Mouse (Mus musculus): ENCODE data around the gene Clcn3. TPM values are rescaled to one million over a fixed set of nuclear protein-coding genes. Genes with fewer than 3 reads are reported as not detected.
"Not testable (repeated sequence)": the region's sequence is repeated elsewhere in the genome, so short reads cannot be mapped to it uniquely, and the experiment has no call there.

Gene Clcn3
- 21.7 and 26.0 TPM in 2 replicates for polyA plus RNA-seq (2016; fragmentation: Nextera tagmentation; extraction: Ambion mirVana)

DNA sequence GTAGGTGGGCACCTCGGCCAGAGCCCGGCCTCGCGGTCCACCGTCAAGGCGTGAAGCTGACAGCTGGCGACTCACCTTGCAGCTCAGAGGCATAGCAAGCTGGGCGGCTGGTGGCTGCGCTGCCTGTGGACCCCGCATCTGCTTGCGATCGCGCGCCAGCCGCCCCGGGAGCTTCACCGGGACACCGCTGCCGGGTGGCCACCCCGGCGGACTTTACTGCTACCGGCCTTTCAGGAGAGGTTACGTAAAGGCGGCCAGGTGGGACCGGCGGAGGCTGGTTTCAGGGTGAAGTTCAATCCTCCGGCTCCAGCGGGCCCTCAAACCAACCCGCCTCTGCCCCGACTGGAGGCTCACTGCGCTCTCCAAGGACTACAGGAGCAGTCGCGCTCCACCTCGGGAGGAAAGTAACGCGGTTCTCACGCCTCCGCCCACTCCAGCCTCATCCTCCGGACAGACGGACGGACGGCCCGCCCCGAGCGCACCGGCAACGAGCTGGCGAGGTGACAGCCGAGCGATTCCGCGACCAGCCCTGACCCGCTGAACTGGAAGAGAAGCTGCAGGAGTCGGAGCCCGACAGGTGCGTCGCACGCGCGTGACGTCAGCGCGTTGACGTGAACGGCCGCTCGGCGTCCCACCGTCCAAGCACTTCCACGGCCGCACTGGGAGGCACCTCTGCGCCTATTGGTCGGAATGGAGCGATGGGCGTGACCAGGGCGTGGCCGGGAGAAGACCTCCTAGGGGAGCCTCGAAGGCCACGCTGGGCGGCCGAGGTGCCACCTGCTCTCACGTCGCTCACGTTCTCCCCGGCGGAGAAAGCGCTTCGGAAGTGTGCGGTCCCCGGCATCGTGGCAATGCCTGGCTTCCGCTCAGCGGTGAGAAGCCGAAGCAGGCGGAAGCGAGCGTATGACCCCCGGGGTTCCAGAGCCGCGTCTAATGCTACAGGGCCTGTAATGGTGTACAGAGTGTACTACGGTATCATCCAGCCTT lies at the start of gene Clcn3:
Gene Clcn3, minus strand, starts transcription at position 600 of the 987 bp plus-strand sequence.
- peak within 1 kb of the TSS; percentile 85 for H3K4me3 ChIP-seq

DNA sequence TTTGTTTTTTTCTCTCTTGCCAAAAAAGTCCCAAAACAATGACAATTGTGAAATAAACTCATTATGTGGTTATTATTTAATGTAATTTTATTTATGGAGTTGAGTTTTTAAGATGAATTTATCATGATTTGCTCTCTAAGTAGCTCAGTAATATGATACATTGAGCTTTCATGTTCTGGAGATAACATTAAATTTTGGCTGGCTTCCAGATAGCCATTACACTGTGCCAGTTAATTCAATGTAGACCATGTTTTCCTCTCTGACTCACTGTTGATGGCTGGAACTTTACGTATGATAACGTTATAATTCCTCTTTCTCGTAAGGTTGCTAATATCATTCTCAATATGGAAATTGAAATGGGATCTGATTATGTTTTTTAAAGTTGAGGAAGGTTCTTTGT lies 13.4 kb upstream of the Clcn3 start:
- H3K4me3 ChIP-seq, result no peak overlapping the region
- peaks cover 3% of the 10 kb centered on the region; the same call in 1 of the 2 replicates for H3K9me3 ChIP-seq
- peaks cover 10% of the 10 kb centered on the region; the same call in 1 of the 2 replicates for H3K36me3 ChIP-seq
- no peaks in the 10 kb centered on the region for H3K27me3 ChIP-seq (ENCODE audit: insufficient read depth, poor library complexity, severe bottlenecking)
- no peak overlapping the region for H3K27ac ChIP-seq
- 79% methylated on average over 3 of the region's 3 CpGs for WGBS
- no peak for DNase-seq (ENCODE audit: low spot score)
- H3K4me1 ChIP-seq, result peaks cover 4% of the 10 kb centered on the region

More for the DNA sequence above, at the start of gene Clcn3:
- H3K9me3 ChIP-seq, result no peaks in the 10 kb centered on the region
- peak within 1 kb of the TSS; percentile 92 for H3K27ac ChIP-seq
- no peaks in the 10 kb centered on the region for H3K36me3 ChIP-seq
- DNase-seq (ENCODE audit: low spot score), result peak; percentile 99
- WGBS, result under 1% methylated on average over 101 of the region's 101 CpGs
- no peaks in the 10 kb centered on the region for H3K27me3 ChIP-seq (ENCODE audit: insufficient read depth, poor library complexity, severe bottlenecking)
- H3K4me1 ChIP-seq, result 0 out of 2 replicates have a peak, but pooled peaks cover 4% of the 10 kb centered on the region

DNA sequence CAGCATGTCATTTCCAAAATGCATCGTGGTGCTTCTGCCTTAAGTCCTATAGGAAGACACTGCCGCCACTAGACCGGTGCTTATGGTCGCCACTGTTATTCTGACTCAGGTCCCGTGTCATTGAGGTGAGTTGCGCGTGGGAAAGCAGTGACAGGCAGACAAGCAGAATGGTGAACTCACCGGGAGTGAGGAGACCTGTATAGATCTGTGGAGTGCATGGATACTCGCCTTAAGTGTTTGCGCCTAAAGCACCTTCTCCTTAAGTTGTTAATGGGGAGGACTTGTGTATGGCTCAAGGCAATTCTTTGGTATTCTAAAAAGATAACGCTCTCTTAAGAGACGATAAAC lies 10.5 kb upstream of the Clcn3 start:
- Histone ChIP-seq H3K4me3 (peak overlapping the region; percentile 82), H3K9me3 (peaks cover 3% of the 10 kb centered on the region; the same call in 1 of the 2 replicates), H3K36me3 (peaks cover 8% of the 10 kb centered on the region; the same call in 1 of the 2 replicates), H3K27me3 (ENCODE audit: insufficient read depth, poor library complexity, severe bottlenecking) (no peaks in the 10 kb centered on the region), H3K4me1 (peaks cover 4% of the 10 kb centered on the region), H3K27ac (peak overlapping the region; percentile 95)
- DNase-seq (ENCODE audit: low spot score), result no peak
- WGBS, result 3% methylated on average over 12 of the region's 12 CpGs

DNA sequence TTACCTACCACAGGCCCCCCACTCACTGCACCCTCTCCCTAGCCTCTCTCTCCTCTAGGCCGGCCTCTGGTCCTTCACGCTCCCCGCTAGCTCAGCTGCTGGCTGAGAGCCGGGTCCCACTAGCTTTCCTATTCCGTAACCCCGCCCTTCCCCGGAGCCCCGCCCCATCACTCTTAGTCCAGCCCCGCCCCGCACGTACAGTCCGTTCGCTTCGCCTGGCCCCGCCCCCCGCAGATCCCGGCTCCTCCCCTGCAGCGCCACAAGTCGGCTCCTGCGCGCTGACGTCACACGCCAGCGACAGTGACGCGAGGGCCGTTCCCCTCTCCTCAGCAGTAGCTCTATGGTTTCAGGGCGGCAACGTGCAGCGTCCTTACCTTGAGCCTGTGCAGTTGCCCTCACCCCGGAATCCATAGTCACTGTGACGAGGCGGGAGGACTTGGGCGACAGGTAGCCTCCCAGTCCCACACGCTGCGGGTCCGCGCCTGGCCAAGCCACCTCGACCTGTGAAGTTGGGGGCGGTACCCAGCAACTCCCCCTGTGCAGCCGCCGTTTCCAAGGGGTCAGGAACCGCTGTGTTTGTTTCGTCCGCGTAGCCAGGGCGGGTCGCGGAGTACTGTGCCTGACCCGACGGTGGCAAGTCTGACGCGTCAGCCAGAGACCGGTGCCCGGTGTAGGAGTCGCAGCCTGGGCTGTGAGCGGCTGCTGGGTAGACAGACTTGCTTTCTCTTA lies 10.0 kb upstream of the Clcn3 start, which contains the start of gene Nek1:
Gene Nek1, plus strand, starts transcription at position 286 of the 729 bp plus-strand sequence.
- Histone ChIP-seq H3K9me3 (peaks cover 2% of the 10 kb centered on the region; the same call in 1 of the 2 replicates), H3K36me3 (peaks cover 3% of the 10 kb centered on the region; the same call in 1 of the 2 replicates), H3K27me3 (ENCODE audit: insufficient read depth, poor library complexity, severe bottlenecking) (no peaks in the 10 kb centered on the region), H3K27ac (peak within 1 kb of the TSS; percentile 95), H3K4me1 (peaks cover 4% of the 10 kb centered on the region), H3K4me3 (peak within 1 kb of the TSS; percentile 82)
- peak; percentile 99 for DNase-seq (ENCODE audit: low spot score)
- under 1% methylated on average over 57 of the region's 57 CpGs for WGBS

DNA sequence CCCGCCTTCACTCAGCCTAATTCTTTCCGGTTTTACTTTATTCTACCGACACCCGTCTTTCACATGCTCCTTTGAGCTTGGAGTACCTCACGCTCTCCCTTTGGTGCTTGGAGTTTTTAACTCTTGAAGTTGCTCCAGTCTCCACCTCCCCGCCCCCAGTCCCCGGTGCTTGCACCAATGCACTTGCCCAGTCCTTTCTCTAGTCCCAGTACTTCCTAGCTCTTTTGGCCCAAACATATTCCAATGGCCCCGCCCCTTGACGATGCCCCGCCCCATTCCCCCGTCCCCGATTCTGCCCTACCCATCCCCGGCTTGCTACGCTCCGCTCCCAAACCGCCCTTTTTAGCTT lies 9.4 kb upstream of the Clcn3 start:
- Histone ChIP-seq H3K4me3 (peak overlapping the region; percentile 82), H3K27ac (peak overlapping the region; percentile 95), H3K4me1 (peaks cover 4% of the 10 kb centered on the region), H3K36me3 (no peaks in the 10 kb centered on the region), H3K9me3 (no peaks in the 10 kb centered on the region), H3K27me3 (ENCODE audit: insufficient read depth, poor library complexity, severe bottlenecking) (no peaks in the 10 kb centered on the region)
- DNase-seq (ENCODE audit: low spot score), result peak; percentile 96
- under 1% methylated on average over 16 of the region's 16 CpGs for WGBS

DNA sequence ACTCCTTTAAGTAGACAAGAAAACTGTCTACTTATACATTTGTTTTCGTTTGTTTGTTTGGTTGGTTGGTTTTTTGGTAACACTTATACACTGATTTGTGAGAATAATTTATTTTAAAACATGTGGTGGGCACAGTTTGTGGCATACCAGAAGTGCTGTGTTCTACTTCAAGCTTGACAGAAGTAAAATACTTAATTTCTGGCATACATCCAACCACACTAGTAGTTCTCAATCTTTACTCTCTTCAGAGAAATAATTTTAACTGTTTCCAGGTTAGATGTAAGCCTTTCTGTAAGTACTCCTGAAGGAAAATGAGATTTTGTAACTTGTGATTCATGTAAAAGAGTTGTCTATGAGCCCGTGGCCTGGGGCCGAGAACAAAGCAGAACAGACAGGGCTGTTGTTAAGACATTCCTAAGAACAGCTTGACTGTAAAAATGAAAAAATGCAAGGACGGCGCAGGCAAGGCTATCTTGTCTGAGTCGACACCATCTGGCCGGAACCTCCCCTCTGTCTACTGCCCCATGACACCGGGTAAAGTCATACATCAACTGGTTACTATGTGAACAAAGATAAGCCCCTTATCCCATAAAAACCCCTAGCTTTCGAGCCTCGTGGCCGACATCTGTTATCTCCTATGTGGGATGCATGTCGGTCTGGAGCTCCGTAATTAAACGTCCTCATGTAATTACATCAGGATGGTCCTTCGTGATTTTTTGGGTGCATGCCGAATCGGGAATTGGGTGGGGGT lies 1.3 kb upstream of the Clcn3 start:
- H3K4me1 ChIP-seq; H3K27ac ChIP-seq; H3K9me3 ChIP-seq; H3K27me3 ChIP-seq (ENCODE audit: insufficient read depth, poor library complexity, severe bottlenecking); DNase-seq (ENCODE audit: low spot score); H3K36me3 ChIP-seq: not testable (repeated sequence)
- WGBS, result 79% methylated on average over 17 of the region's 17 CpGs
- H3K4me3 ChIP-seq, result peak overlapping the region; percentile 85; the same call in 1 of the 2 replicates

DNA sequence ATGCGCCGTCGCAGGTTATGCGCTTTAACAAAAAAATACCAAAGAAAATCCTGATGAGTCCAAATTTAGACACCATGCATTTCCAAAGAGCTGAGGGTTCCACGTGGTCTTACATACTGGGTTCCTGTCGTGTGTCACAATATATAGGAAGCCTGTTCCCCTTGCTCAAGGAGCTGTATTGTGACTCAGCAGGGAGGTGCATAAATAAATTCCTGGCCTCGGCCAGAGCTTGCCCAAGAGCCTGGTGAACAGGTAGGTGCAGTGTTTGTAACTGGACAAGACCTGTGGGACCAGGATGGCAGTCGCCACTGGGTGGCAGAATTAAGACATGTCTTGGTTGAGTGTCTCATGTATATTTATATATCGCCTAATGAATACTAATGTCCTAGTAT lies 584 bp upstream of the Clcn3 start:
- no peaks in the 10 kb centered on the region for H3K36me3 ChIP-seq
- H3K27ac ChIP-seq, result peak overlapping the region; percentile 92
- 0 out of 2 replicates have a peak, but pooled peaks cover 4% of the 10 kb centered on the region for H3K4me1 ChIP-seq
- DNase-seq (ENCODE audit: low spot score), result peak; percentile 79
- H3K4me3 ChIP-seq, result peak overlapping the region; percentile 85
- H3K27me3 ChIP-seq (ENCODE audit: insufficient read depth, poor library complexity, severe bottlenecking), result no peaks in the 10 kb centered on the region
- H3K9me3 ChIP-seq, result no peaks in the 10 kb centered on the region
- 11% methylated on average over 9 of the region's 9 CpGs for WGBS

DNA sequence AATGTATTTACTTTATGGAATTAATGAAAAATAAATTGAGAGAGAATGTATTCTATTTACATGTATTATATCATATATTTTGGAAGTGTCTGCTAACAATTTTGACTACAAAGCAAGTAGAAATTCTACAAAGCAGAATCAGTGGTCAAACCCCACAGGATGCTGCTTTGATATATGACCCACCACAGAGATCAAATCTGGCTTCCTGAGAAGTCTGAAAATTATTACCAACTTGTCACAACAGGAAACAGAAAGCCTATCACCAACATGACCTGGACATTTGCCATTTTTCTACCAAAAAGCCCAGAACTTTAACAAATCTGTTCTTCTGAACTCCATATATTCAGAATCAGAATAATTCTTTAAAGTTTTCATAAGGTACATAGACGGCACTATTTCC lies 1.7 kb downstream of the Clcn3 start:
- Histone ChIP-seq H3K9me3 (no peaks in the 10 kb centered on the region), H3K27me3 (ENCODE audit: insufficient read depth, poor library complexity, severe bottlenecking) (no peaks in the 10 kb centered on the region), H3K36me3 (no peaks in the 10 kb centered on the region), H3K4me3 (peak overlapping the region; percentile 85), H3K27ac (no peak overlapping the region), H3K4me1 (0 out of 2 replicates have a peak, but pooled peaks cover 4% of the 10 kb centered on the region)
- WGBS, result 28% methylated on average over 1 of the region's 1 CpGs
- DNase-seq (ENCODE audit: low spot score), result no peak

DNA sequence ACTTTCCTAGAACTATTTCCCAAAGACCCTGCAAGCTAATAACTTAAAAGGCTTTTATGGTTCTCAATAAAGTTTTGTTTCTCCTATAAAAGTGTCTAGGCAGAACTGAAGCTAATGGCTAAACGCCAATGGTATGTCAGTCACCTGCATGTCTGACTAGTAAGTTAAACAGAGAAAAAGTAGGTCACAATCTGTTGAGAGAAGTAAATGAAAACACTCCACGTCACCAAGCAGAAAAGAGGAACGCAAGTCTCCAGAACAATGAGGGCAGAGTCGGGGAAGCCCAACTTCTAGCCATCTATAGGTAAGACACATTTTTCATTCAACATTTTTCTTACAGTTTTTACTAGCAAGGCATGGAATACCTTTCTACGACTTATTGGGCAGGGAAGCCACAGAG lies 4.6 kb downstream of the Clcn3 start:
- DNase-seq (ENCODE audit: low spot score), result no peak
- Histone ChIP-seq H3K36me3 (no peaks in the 10 kb centered on the region), H3K9me3 (no peaks in the 10 kb centered on the region), H3K27ac (no peak overlapping the region), H3K4me1 (peaks cover 8% of the 10 kb centered on the region; the same call in 1 of the 2 replicates), H3K4me3 (no peak overlapping the region), H3K27me3 (ENCODE audit: insufficient read depth, poor library complexity, severe bottlenecking) (no peaks in the 10 kb centered on the region)
- 88% methylated on average over 5 of the region's 5 CpGs for WGBS

DNA sequence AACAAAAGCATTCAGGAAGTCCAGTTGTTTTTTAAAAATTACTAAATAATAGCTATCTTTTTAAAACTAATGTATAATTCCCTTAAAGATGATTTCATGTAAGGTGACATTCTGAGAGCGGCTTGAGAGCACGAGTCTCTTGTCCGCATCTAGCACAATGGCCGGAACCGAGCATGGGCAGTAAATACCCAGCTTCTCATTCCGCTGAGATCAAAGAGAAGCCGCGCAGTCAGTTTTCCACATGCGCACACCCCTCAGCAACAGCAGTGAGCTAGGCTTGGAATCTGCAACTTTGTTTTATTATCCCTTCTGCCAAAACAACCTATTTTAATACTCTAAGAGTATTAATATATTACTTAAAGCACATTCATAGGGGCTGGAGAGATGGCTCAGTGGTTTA lies 6.3 kb downstream of the Clcn3 start:
- no peaks in the 10 kb centered on the region for H3K27me3 ChIP-seq (ENCODE audit: insufficient read depth, poor library complexity, severe bottlenecking)
- H3K4me3 ChIP-seq, result no peak overlapping the region
- 85% methylated on average over 9 of the region's 9 CpGs for WGBS
- H3K36me3 ChIP-seq, result no peaks in the 10 kb centered on the region
- peaks cover 17% of the 10 kb centered on the region for H3K4me1 ChIP-seq
- no peaks in the 10 kb centered on the region for H3K9me3 ChIP-seq
- no peak overlapping the region for H3K27ac ChIP-seq
- no peak for DNase-seq (ENCODE audit: low spot score)

DNA sequence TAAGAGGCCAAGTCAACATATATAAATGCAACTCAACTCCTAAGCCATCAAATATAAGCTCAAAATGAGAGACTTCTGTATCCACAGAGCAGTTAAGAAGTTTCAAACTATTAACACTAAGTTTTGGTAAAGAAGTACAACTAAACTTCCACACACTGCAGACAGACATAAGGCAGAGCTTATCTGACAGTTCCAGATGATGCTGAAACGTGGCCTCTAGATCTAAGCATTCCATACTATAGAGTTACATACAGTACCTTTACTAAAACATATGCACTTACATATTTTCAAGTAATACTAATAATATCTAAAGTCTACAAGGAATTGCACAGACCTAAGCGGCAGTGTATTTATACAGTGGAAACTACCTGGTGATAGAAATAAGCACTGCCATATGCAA lies 8.3 kb downstream of the Clcn3 start:
- no peaks in the 10 kb centered on the region for H3K36me3 ChIP-seq
- no peak for DNase-seq (ENCODE audit: low spot score)
- H3K4me3 ChIP-seq, result no peak overlapping the region
- no peaks in the 10 kb centered on the region for H3K27me3 ChIP-seq (ENCODE audit: insufficient read depth, poor library complexity, severe bottlenecking)
- H3K27ac ChIP-seq, result no peak overlapping the region
- peaks cover 17% of the 10 kb centered on the region for H3K4me1 ChIP-seq
- H3K9me3 ChIP-seq, result no peaks in the 10 kb centered on the region
- 69% methylated on average over 2 of the region's 2 CpGs for WGBS

DNA sequence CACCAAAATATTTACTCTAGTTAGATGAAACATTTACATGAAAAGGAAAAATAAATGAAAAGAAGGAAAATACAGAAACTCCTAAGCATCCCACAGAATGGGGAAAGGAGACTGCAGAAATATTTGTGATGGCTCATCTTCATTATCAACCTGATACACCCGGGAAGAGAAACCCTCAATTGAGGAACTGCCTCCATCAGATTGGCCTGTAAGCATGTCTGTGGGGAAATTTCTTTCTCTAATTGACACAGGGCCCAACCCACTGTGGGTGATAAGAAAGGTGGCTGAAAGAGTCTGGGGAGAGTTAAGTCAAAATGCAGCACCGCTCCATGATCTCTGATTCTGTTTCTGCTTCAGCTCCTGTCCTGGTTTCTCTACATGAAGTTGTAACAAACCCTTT lies 9.7 kb downstream of the Clcn3 start:
- Histone ChIP-seq H3K27ac (no peak overlapping the region), H3K9me3 (no peaks in the 10 kb centered on the region), H3K36me3 (no peaks in the 10 kb centered on the region), H3K27me3 (ENCODE audit: insufficient read depth, poor library complexity, severe bottlenecking) (no peaks in the 10 kb centered on the region), H3K4me3 (no peak overlapping the region), H3K4me1 (peaks cover 21% of the 10 kb centered on the region)
- DNase-seq (ENCODE audit: low spot score), result no peak
- WGBS, result 56% methylated on average over 2 of the region's 2 CpGs
